In genomic region chr1:57995432-57996132, GRCm38 (mm10) we compare ENCODE assay signal across 8 mouse cellular contexts. TPM values are rescaled to one million over a fixed set of nuclear protein-coding genes. Genes with fewer than 3 reads are reported as not detected.
A peak's percentile ranks its signal among the peaks of the same experiment; 100 is the strongest.
DNase-seq lines count a peak whose midpoint lies in the region; ATAC-seq and TF ChIP-seq lines count a peak whose summit lies in the region.

Sgo2a (plus strand) TSS chr1:57995971.

- H3K36me3 ChIP-seq in embryonic facial prominence, embryonic 15.5 days = no peaks in the 10 kb centered on the region
- H3K36me3 ChIP-seq in limb, embryonic 14.5 days (ENCODE audit: control insufficient read depth, insufficient read depth, low read length) = peaks cover 3% of the 10 kb centered on the region; the same call in 1 of the 2 replicates
- H3K36me3 ChIP-seq in midbrain, postnatal 0 days (ENCODE audit: insufficient read depth, low read length) = no peaks in the 10 kb centered on the region

- ATAC-seq in embryonic facial prominence, embryonic 15.5 days (ENCODE audit: insufficient number of reproducible peaks, low FRiP score, low TSS enrichment, low read depth) = peak; percentile 96
- ATAC-seq in limb, embryonic 14.5 days (ENCODE audit: low FRiP score, low read depth) = peak; percentile 99
- peak; percentile 99 for ATAC-seq in midbrain, postnatal 0 days (ENCODE audit: low FRiP score)

- 7% methylated on average over 30 of the region's 30 CpGs for WGBS in bone marrow, adult 2 months
- 6% methylated on average over 30 of the region's 30 CpGs for WGBS in embryonic facial prominence, embryonic 15.5 days
- 7% methylated on average over 29 of the region's 30 CpGs for WGBS in limb, embryonic 14.5 days
- WGBS in midbrain, postnatal 0 days = 8% methylated on average over 30 of the region's 30 CpGs

- peak within 1 kb of the TSS; percentile 94 for H3K4me3 ChIP-seq in bone marrow, adult 2 months (replicated peaks; ENCODE audit: control insufficient read depth, low read depth, low read length)
- peak within 1 kb of the TSS; percentile 98 for H3K4me3 ChIP-seq in embryonic facial prominence, embryonic 15.5 days (replicated peaks)
- peak within 1 kb of the TSS; percentile 78 for H3K4me3 ChIP-seq in limb, embryonic 14.5 days (replicated peaks; ENCODE audit: low read length)
- peak within 1 kb of the TSS; percentile 91 for H3K4me3 ChIP-seq in midbrain, postnatal 0 days (ENCODE audit: low read depth, low read length)

- peak within 1 kb of the TSS; percentile 64 for H3K4me2 ChIP-seq in embryonic facial prominence, embryonic 15.5 days (replicated peaks)
- H3K4me2 ChIP-seq in limb, embryonic 14.5 days (replicated peaks; ENCODE audit: low read depth, low read length, severe bottlenecking) = peak within 1 kb of the TSS; percentile 69
- H3K4me2 ChIP-seq in midbrain, postnatal 0 days (ENCODE audit: low read depth, low read length, poor library complexity, severe bottlenecking) = peak within 1 kb of the TSS; percentile 98

- no peak for TF ChIP-seq CTCF in bone marrow, adult 2 months (IDR thresholded peaks at IDR 0.05; ENCODE audit: control insufficient read depth, insufficient read depth, low read length)
- TF ChIP-seq CTCF in midbrain, postnatal 0 days (IDR thresholded peaks at IDR 0.05) = no peak

- peak within 1 kb of the TSS; percentile 77 for H3K27ac ChIP-seq in bone marrow, adult 2 months (ENCODE audit: control insufficient read depth, insufficient read depth, low read depth, low read length, poor library complexity)
- H3K27ac ChIP-seq in embryonic facial prominence, embryonic 15.5 days (replicated peaks) = peak within 1 kb of the TSS; percentile 75; the same call in 1 of the 2 replicates
- H3K27ac ChIP-seq in limb, embryonic 14.5 days (replicated peaks; ENCODE audit: low read depth, low read length) = peak within 1 kb of the TSS; percentile 79
- H3K27ac ChIP-seq in midbrain, postnatal 0 days (ENCODE audit: low read depth, low read length) = peak within 1 kb of the TSS; percentile 92

- no peaks in the 10 kb centered on the region; the same call in 1 of the 2 replicates for H3K4me1 ChIP-seq in bone marrow, adult 2 months (ENCODE audit: control insufficient read depth, insufficient read depth, low read length)
- peaks cover 14% of the 10 kb centered on the region for H3K4me1 ChIP-seq in embryonic facial prominence, embryonic 15.5 days
- H3K4me1 ChIP-seq in limb, embryonic 14.5 days (ENCODE audit: control insufficient read depth, insufficient read depth, low read length) = peaks cover 13% of the 10 kb centered on the region
- no peaks in the 10 kb centered on the region for H3K4me1 ChIP-seq in midbrain, postnatal 0 days (ENCODE audit: insufficient read depth, low read length)

- H3K9me3 ChIP-seq in embryonic facial prominence, embryonic 15.5 days (replicated peaks) = no peaks in the 10 kb centered on the region
- no peaks in the 10 kb centered on the region for H3K9me3 ChIP-seq in limb, embryonic 14.5 days (ENCODE audit: control insufficient read depth, low read length)
- no peaks in the 10 kb centered on the region for H3K9me3 ChIP-seq in midbrain, postnatal 0 days (ENCODE audit: low read length)

- no peaks in the 10 kb centered on the region for H3K27me3 ChIP-seq in embryonic facial prominence, embryonic 15.5 days
- H3K27me3 ChIP-seq in limb, embryonic 14.5 days (ENCODE audit: control insufficient read depth, insufficient read depth, low read length) = no peaks in the 10 kb centered on the region
- no peaks in the 10 kb centered on the region for H3K27me3 ChIP-seq in midbrain, postnatal 0 days (ENCODE audit: insufficient read depth, low read length)

- DNase-seq in 416B (ENCODE audit: low read depth) = peak; percentile 96
- peak; percentile 88 for DNase-seq in heart, adult 8-10 months (ENCODE audit: low spot score)
- DNase-seq in kidney, adult 9 months = peak; percentile 91
- DNase-seq in limb, embryonic 14.5 days (ENCODE audit: low spot score) = peak; percentile 97
- peak; percentile 98 for DNase-seq in midbrain, postnatal 0 days (ENCODE audit: low spot score)
- DNase-seq in spleen, postnatal 14 days (ENCODE audit: low spot score in 2 of 2) = peak; percentile 80 to 92

- TF ChIP-seq POLR2A in bone marrow, adult 2 months (IDR thresholded peaks at IDR 0.05; ENCODE audit: borderline replicate concordance, control insufficient read depth, low read depth, low read length) = peak; percentile 49; the same call in 1 of the 2 replicates
- peak; percentile 79; the same call in 1 of the 2 replicates for TF ChIP-seq POLR2A in limb, embryonic 14.5 days (IDR thresholded peaks at IDR 0.05; ENCODE audit: borderline replicate concordance, extremely low read depth, insufficient read depth, insufficient read length)

- peak within 1 kb of the TSS; percentile 42 for H3K9ac ChIP-seq in embryonic facial prominence, embryonic 15.5 days
- H3K9ac ChIP-seq in limb, embryonic 14.5 days (ENCODE audit: low read depth, low read length, severe bottlenecking) = peak within 1 kb of the TSS; percentile 72
- peak within 1 kb of the TSS; percentile 55 for H3K9ac ChIP-seq in midbrain, postnatal 0 days (replicated peaks; ENCODE audit: low read length, poor library complexity, severe bottlenecking)

RNA-seq across cellular contexts. Expression of gene Sgo2a, which starts in this region (rescaled TPM):
- 7.0 and 12.0 TPM in 2 replicates for polyA plus RNA-seq in bone marrow, adult 2 months (2011; ENCODE audit: insufficient read depth, insufficient read length, low replicate concordance, missing spikeins)
- polyA plus RNA-seq in embryonic facial prominence, embryonic 15.5 days (2015; fragmentation: Nextera tagmentation; extraction: Ambion mirVana) = 12.5 and 14.8 TPM in 2 replicates
- total RNA-seq in heart, adult 8-10 months (2022) = 1 to 10 TPM; 3.7 to 4.9 (median 4.3) TPM
- 11.1 and 13.2 TPM in 2 replicates for polyA plus RNA-seq in limb, embryonic 14.5 days (2012; rRNA removed)
- polyA plus RNA-seq in limb, embryonic 14.5 days (2014; fragmentation: Nextera tagmentation; extraction: Ambion mirVana) = 16.4 and 18.0 TPM in 2 replicates
- total RNA-seq in midbrain, postnatal 0 days (2014; rRNA removed) = 1.4 and 3.1 TPM in 2 replicates
- 1.1 and 1.4 TPM in 2 replicates for polyA plus RNA-seq in midbrain, postnatal 0 days (2015; fragmentation: Nextera tagmentation; extraction: Ambion mirVana)

Comparison
In these comparisons a context has a peak if more than half of its experiments do, and no peak if none do; other contexts are left out.
1. Peak in every context shown above with its lines: DNase-seq, ATAC-seq, H3K4me3 ChIP-seq and H3K27ac ChIP-seq.